Mouse (Mus musculus): Measurements from ENCODE around the gene Acadsb.

Acadsb gene

DNA sequence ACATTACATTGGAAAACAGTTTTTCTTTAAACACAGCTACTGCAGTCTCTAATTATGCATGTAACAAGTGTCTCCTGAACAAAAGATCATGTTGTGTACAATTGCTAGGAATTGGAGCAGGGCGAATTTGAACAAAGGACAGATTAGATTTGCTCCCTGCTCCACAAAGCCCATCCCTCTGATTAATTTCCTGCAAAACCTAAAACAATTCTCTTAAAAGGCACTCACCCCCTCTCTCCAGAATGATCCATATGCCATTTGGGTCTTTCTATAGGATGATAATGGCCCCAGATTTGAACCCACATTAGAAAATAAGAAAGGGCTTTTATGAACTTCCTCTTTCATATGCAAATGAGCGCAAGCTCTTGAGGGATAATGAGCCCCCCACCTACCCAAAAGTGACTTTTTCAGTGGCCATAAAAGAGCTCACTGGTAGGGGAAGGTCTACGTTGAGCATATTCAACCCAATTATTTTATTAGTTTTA lies 54.8 kb downstream of the Acadsb start:
- no peak for DNase-seq (ENCODE audit: low read depth, low spot score)

DNA sequence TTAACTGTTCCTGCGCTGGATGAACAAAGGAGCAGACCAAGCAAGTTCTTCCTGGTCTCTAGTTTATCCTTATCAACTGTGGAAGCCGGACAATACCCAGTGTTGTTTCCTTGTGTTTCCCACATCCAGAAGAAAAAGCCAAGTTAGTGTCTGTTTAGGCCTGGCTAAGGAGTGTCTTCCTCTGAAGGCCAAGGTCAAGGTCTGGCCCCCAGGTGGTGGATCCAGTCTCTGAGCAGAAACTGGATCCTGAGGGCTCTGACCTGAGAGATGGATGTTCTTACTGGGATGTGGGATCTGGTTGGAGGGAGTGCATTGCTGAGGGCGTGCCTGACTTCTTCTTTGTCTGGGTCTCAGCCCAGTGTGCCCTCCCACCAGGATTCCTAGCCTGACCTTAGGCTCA lies 55.3 kb downstream of the Acadsb start:
- DNase-seq (ENCODE audit: low read depth, low spot score), result no peak

DNA sequence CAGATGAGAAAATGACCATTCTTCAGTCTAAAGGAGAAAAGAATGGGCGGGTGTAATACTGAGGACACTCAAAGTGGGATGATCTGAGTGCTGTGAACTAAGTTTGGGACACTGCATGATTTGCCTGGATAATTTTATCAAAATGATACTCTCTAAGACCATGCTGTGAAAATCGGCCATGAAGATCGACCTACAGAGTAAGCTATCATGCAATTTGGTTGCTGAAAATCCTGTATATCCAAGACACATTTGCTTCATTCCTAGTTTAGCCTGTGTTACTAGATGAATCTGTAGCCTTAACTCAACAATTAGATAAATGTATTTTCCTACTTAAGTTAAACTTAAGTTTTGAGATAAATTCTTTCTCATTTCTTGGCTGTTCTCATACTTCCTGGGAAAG lies 56.9 kb downstream of the Acadsb start:
- no peak for DNase-seq (ENCODE audit: low read depth, low spot score)

DNA sequence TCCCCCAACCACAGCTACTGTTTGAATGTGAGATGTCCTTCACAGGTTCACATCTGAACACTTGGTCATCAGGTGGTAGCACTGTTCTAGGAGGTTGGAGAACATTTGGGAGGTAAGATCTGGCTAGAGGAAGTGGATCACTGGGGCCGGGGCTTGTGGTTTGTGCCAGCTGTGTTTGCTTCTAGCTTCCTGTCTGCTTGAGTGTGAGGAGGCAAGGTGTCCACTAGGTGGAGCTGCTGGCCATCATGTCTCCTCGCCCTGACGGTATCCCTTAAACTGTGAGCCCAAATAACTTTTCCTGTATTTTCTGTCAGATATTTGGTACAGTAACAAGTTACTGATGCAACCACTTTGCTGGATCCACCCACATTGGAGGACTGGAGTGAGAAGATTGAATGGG lies 59.1 kb downstream of the Acadsb start:
- no peak for DNase-seq (ENCODE audit: low read depth, low spot score)

DNA sequence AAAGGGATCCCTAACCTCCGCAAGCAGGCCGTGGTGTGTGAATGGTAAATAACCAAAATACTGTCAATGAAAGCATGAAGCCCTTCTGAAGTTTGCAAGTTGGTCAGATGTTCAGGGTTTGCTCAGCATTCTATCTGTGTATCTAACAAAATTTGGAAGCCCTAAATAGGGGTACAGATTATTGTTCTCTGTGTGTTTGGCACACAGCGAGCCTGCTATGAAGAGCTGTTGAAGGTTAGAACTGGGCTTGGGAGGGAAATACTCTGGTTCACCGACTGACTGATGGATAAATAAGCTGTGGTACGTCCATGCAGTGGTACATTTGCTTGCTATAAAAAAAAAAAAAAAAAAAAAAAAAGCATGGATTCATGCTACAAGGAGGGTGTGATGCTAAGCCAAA lies 61.1 kb downstream of the Acadsb start:
- DNase-seq (ENCODE audit: low read depth, low spot score), result no peak

DNA sequence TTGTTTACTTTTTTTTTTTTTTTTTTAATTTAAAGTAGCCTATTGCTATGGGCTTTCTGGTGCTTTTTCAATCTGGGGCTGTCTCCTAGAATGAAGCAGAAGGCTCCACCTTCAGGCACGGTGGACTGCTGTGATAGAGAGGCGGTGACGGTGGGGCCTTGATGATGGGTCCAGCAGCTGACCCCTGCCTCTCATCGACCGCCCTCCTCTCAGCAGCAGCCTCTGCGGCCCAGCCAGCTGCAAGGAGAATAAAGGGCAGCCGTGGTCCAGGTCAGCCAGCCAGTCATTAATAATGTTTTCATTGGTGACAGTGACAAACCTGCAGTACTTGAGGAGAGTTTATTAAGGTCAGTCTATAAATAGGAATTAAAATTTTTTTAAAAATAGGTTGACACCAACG lies 66.7 kb downstream of the Acadsb start:
- no peak for DNase-seq (ENCODE audit: low read depth, low spot score)

DNA sequence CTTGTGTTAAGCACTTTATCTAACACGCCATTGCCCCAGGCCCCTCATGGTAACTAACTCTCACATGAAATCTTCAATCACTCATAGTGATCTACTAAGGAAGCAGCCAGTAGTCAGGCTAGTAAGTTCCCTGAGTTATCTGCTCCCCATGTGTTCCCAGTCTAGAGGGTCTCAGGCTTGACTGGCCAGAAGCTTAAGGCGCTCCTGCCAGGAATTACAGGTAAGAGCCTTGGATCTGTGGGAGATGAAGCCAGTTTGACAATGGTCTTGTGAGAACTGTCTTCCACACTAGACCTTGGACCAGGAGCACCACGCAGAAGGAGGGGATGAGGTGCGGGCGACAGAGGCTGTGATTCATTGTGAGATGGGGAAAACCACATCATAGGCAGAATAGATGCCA lies 68.0 kb downstream of the Acadsb start:
- no peak for DNase-seq (ENCODE audit: low read depth, low spot score)

All from skeletal muscle tissue, adult 2 months (tissue).